Mouse (Mus musculus) liver, embryonic 12.5 days (tissue): Measurements from ENCODE around the gene Hist1h2bk. TPM values are rescaled to one million over a fixed set of nuclear protein-coding genes. Genes with fewer than 3 reads are reported as not detected.

ENCODE experiments used
- ATAC-seq: fragments of 200-750 bp; cut with Nextera tagmentation; 2 replicates; pipeline ENCODE4 v1.8.0; 2017; ENCODE audit warnings: moderate number of reproducible peaks, mild to moderate bottlenecking, moderate library complexity
- H3K27ac ChIP-seq: fragments of 300-500 bp; sonication (generic); 2 replicates; pipeline ENCODE4 v1.5.1; 2016; ENCODE audit warnings: mild to moderate bottlenecking
- H3K27me3 ChIP-seq: fragments of 300-500 bp; sonication (generic); replicated peaks from 2 replicates; pipeline ENCODE4 v1.6.1; 2016; ENCODE audit warnings: mild to moderate bottlenecking, moderate library complexity
- H3K36me3 ChIP-seq: fragments of 300-500 bp; sonication (generic); 2 replicates; pipeline ENCODE4 v1.6.1; 2016; ENCODE audit warnings: mild to moderate bottlenecking, moderate library complexity
- H3K4me1 ChIP-seq: fragments of 300-500 bp; sonication (generic); 2 replicates; pipeline ENCODE4 v1.6.1; 2016
- H3K4me2 ChIP-seq: fragments of 300-500 bp; sonication (generic); 2 replicates; pipeline ENCODE4 v1.6.1; 2016; ENCODE audit warnings: mild to moderate bottlenecking, moderate library complexity
- H3K4me3 ChIP-seq: fragments of 300-500 bp; sonication (generic); 2 replicates; pipeline ENCODE4 v1.5.1; 2016; ENCODE audit warnings: mild to moderate bottlenecking, moderate library complexity
- H3K9ac ChIP-seq: fragments of 300-500 bp; sonication (generic); 2 replicates; pipeline ENCODE4 v1.6.1; 2016; ENCODE audit warnings: mild to moderate bottlenecking, moderate library complexity
- H3K9me3 ChIP-seq: fragments of 300-500 bp; sonication (generic); replicated peaks from 2 replicates; pipeline ENCODE4 v1.6.1; 2016; ENCODE audit warnings: mild to moderate bottlenecking, moderate library complexity
- WGBS: fragments of 180-500 bp; shearing (Covaris S2); methylation state at CpG from one replicate; pipeline ENCODE4 v1.1.7; 2016; ENCODE audit not compliant: insufficient replicate concordance; 5-methylcytosine and 5-hydroxymethylcytosine counted together
- polyA plus RNA-seq: library from polyadenylated mRNA; unstranded; fragments of >200 nt; fragmentation: Nextera tagmentation; extraction: Ambion mirVana; gene quantifications from 2 replicates; pipeline ENCODE4 v1.2.1, GENCODE M21; 2016

Gene Hist1h2bk
- polyA plus RNA-seq, 1 experiment from 2014 or later = 4.8 TPM

DNA sequence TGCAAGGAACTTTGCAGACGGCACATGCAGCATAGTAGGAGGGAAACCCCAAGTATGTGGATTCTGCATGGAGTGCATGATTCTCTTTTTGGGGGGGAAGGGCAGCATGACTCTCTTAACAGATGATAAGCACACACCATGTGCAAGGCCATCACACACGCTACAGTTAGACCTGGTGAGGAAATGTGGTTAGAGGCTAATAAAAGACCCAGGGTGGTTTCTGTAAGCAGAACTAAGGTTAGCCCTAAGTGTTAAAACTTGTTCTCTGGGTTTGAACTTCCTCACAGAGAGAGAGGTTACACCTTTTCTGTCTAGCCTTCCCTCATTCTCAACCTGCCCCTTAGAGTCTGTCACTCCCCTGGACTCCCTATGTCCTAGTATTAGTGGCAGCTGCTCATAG is 34.3 kb upstream of the Hist1h2bk start:
- no peak overlapping the region for H3K4me2 ChIP-seq
- peaks cover 28% of the 10 kb centered on the region for H3K4me1 ChIP-seq
- no peak overlapping the region for H3K9ac ChIP-seq
- peaks cover 99% of the 10 kb centered on the region for H3K27me3 ChIP-seq
- H3K4me3 ChIP-seq = no peak overlapping the region
- no peaks in the 10 kb centered on the region for H3K36me3 ChIP-seq
- no peak for ATAC-seq
- WGBS = 26% methylated on average over 2 of the region's 2 CpGs
- no peak overlapping the region for H3K27ac ChIP-seq
- no peaks in the 10 kb centered on the region for H3K9me3 ChIP-seq

DNA sequence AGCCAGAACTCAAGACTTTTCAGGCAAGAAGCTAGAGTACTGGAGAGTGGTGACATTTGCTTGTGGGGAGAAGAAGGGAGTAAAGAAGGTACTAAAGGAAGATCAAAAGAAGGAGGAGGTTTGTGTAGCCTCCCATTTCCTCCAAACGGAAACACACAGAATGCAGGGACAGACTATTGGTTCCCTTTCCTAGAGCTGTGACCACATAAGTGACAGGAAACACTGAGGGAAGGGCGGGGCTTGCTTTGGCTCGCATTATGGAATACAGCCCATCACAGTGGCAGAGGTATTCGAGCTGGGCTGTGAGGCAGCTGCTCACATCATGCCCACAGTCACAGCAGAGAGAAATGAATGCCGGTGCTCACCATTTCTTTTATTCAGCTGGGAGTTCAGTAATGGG is 33.8 kb upstream of the Hist1h2bk start:
- WGBS = 5% methylated on average over 5 of the region's 5 CpGs
- H3K9ac ChIP-seq = no peak overlapping the region
- no peaks in the 10 kb centered on the region for H3K36me3 ChIP-seq
- no peak for ATAC-seq
- H3K4me3 ChIP-seq = no peak overlapping the region
- H3K9me3 ChIP-seq = no peaks in the 10 kb centered on the region
- peaks cover 99% of the 10 kb centered on the region for H3K27me3 ChIP-seq
- peaks cover 28% of the 10 kb centered on the region for H3K4me1 ChIP-seq
- no peak overlapping the region for H3K27ac ChIP-seq
- no peak overlapping the region for H3K4me2 ChIP-seq

DNA sequence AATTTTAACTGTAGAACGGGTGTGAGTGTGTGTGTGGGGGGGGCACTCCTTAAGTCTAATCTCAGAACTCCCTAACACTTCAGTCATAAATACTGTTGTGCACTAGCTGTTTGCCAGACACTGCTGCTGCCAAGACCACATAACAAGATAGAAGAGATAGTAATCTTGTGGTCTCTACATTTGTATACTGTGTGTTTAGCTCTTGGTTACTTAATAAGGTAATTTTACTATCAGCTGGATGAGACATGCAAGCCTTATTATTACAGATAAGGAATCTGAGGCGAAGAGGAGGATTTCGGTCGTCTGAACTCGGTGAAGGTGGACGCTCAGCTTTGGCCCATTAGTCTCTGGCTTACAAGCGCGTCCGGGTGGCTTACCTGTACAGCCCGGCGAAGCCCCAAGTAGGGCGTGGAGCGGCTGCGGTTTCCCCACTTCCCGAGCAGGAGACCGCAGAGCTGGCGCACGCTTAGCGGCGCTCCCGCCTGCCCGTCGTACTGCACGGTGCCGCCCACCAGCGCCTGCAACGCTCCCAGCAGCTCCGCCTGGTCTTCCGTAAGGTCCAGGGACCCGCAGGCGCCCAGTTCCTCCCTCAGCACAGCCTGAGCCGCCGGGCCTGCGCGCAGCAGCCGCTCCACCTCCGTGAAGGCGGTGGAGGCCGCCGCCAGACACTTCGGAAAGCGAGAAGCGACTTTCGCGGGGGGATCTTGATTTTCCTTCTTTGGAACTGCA is 29.9 kb upstream of the Hist1h2bk start:
- Histone ChIP-seq H3K27ac (no peak overlapping the region), H3K4me1 (peaks cover 24% of the 10 kb centered on the region), H3K4me2 (peak overlapping the region; percentile 88), H3K9me3 (no peaks in the 10 kb centered on the region), H3K4me3 (peak overlapping the region; percentile 64), H3K27me3 (peaks cover 100% of the 10 kb centered on the region), H3K36me3 (no peaks in the 10 kb centered on the region), H3K9ac (peak overlapping the region; percentile 55)
- WGBS = under 1% methylated on average over 44 of the region's 45 CpGs
- ATAC-seq = peak; percentile 76

- Histone ChIP-seq H3K27me3 (peaks cover 99% of the 10 kb centered on the region), H3K9ac (peak overlapping the region; percentile 55), H3K4me3 (peak overlapping the region; percentile 64), H3K9me3 (no peaks in the 10 kb centered on the region), H3K4me2 (peak overlapping the region; percentile 88), H3K27ac (no peak overlapping the region), H3K4me1 (peaks cover 24% of the 10 kb centered on the region), H3K36me3 (no peaks in the 10 kb centered on the region)
- ATAC-seq = peak; percentile 81
- 1% methylated on average over 38 of the region's 38 CpGs for WGBS
Observed at GRCm38 (mm10) chr13:22006334-22007120, 29.1 kb upstream of the Hist1h2bk start.

DNA sequence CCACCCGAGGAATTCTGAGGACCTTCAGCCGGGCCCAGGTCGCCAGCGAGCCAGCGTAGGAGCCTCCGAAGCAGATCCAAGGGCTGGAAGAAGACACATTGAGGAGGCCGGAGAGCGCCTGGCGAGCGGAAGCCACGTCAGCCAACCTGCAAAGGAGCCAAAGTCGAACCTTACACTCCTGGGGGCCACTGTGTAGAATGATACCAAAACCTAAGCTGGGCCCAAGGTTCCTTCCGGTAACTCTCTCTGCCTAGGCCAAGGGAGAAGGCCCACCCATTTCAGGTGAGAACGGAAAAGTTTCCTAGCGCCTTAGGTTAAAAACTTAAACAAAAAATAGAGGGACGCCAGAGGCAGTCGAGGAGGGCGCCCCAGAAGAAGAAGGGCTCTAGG is 28.6 kb upstream of the Hist1h2bk start:
- Histone ChIP-seq H3K4me1 (peaks cover 24% of the 10 kb centered on the region), H3K27me3 (peaks cover 97% of the 10 kb centered on the region), H3K4me2 (peak overlapping the region; percentile 88), H3K36me3 (no peaks in the 10 kb centered on the region), H3K4me3 (peak overlapping the region; percentile 64), H3K9ac (peak overlapping the region; percentile 55; the same call in 1 of the 2 replicates), H3K27ac (no peak overlapping the region), H3K9me3 (no peaks in the 10 kb centered on the region)
- 7% methylated on average over 18 of the region's 18 CpGs for whole genome bisulfite sequencing
- ATAC-seq = 0 out of 2 replicates have a peak, but pooled peaks have one; percentile 1

GRCm38 (mm10) chr13:22007872-22008271 is 27.8 kb upstream of the Hist1h2bk start:
- H3K9me3 ChIP-seq = no peaks in the 10 kb centered on the region
- no peak overlapping the region for H3K4me3 ChIP-seq
- no peak overlapping the region for H3K27ac ChIP-seq
- H3K9ac ChIP-seq = no peak overlapping the region
- H3K36me3 ChIP-seq = no peaks in the 10 kb centered on the region
- no peak overlapping the region for H3K4me2 ChIP-seq
- WGBS = 49% methylated on average over 7 of the region's 7 CpGs
- H3K27me3 ChIP-seq = peaks cover 97% of the 10 kb centered on the region
- H3K4me1 ChIP-seq = peaks cover 24% of the 10 kb centered on the region
- no peak for ATAC-seq

GRCm38 (mm10) chr13:22008707-22009106 is 27.0 kb upstream of the Hist1h2bk start:
- ATAC-seq = no peak
- no peak overlapping the region for H3K27ac ChIP-seq
- WGBS = 63% methylated on average over 3 of the region's 3 CpGs
- no peaks in the 10 kb centered on the region for H3K9me3 ChIP-seq
- no peaks in the 10 kb centered on the region for H3K36me3 ChIP-seq
- H3K4me2 ChIP-seq = no peak overlapping the region
- H3K27me3 ChIP-seq = peaks cover 95% of the 10 kb centered on the region
- no peak overlapping the region for H3K4me3 ChIP-seq
- no peak overlapping the region for H3K9ac ChIP-seq
- peaks cover 26% of the 10 kb centered on the region for H3K4me1 ChIP-seq

GRCm38 (mm10) chr13:22009642-22010041 is 26.0 kb upstream of the Hist1h2bk start, which contains the start of gene Prss16:
Gene Prss16, minus strand, starts transcription at chr13:22009742.
- no peaks in the 10 kb centered on the region for H3K36me3 ChIP-seq
- no peak for ATAC-seq
- no peaks in the 10 kb centered on the region for H3K9me3 ChIP-seq
- H3K4me2 ChIP-seq = no peak within 1 kb of the TSS
- no peak within 1 kb of the TSS for H3K9ac ChIP-seq
- H3K4me1 ChIP-seq = peaks cover 35% of the 10 kb centered on the region
- no peak within 1 kb of the TSS for H3K4me3 ChIP-seq
- peaks cover 95% of the 10 kb centered on the region for H3K27me3 ChIP-seq
- WGBS = 25% methylated on average over 7 of the region's 7 CpGs
- H3K27ac ChIP-seq = no peak within 1 kb of the TSS

DNA sequence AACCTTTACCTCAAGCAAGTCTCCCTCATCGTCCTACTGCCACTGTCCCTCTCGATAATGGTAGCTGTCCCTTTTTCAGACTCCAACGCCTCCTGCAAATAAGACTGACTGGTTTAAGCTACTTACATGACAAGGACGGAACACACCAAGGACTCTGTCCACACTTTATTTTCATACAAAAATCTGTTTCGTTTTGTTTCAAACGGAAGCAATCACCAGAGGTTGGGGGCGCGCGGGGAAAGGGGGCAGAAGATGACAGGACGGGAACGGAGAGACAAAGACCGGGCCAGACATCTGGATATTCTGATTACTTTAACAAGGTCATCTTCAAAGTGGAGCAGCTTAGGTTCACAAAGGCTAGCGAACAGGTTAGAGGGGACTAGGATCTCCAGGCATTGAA is 22.0 kb upstream of the Hist1h2bk start:
- H3K9me3 ChIP-seq = no peaks in the 10 kb centered on the region
- peak overlapping the region; percentile 60 for H3K4me2 ChIP-seq
- no peak for ATAC-seq
- peaks cover 26% of the 10 kb centered on the region for H3K4me1 ChIP-seq
- H3K27me3 ChIP-seq = peaks cover 62% of the 10 kb centered on the region
- 19% methylated on average over 13 of the region's 13 CpGs for WGBS
- H3K9ac ChIP-seq = 0 out of 2 replicates have a peak overlapping the region, but pooled peaks have one; percentile 25
- H3K27ac ChIP-seq = no peak overlapping the region
- peak overlapping the region; percentile 42 for H3K4me3 ChIP-seq
- no peaks in the 10 kb centered on the region for H3K36me3 ChIP-seq

DNA sequence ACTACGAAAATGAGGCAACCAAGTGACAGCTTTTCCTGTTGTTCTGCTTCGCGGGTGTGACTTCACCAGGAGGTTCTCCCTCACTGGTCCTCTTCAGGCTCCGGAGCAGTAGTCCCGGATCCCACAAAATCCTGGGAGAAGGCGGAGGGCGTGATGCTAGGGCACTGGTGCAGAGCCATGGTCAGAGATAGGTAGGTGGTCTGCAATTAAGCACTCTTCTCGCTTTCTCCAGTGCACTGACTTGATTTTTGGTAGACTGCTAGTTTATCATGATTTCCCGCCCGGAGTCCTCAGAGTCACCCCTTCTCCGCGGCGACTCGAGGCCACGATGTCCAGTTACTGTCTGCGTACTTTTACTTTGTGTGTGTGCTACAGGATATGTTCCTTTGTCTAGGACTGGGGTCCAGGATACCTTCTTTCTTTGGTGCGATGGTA is 21.2 kb upstream of the Hist1h2bk start:
- Histone ChIP-seq H3K9me3 (no peaks in the 10 kb centered on the region), H3K36me3 (no peaks in the 10 kb centered on the region), H3K9ac (peak overlapping the region; percentile 15; the same call in 1 of the 2 replicates), H3K27ac (no peak overlapping the region), H3K4me1 (peaks cover 27% of the 10 kb centered on the region), H3K4me2 (peak overlapping the region; percentile 60), H3K27me3 (peaks cover 55% of the 10 kb centered on the region), H3K4me3 (peak overlapping the region; percentile 42)
- no peak for ATAC-seq
- WGBS = 9% methylated on average over 17 of the region's 17 CpGs

DNA sequence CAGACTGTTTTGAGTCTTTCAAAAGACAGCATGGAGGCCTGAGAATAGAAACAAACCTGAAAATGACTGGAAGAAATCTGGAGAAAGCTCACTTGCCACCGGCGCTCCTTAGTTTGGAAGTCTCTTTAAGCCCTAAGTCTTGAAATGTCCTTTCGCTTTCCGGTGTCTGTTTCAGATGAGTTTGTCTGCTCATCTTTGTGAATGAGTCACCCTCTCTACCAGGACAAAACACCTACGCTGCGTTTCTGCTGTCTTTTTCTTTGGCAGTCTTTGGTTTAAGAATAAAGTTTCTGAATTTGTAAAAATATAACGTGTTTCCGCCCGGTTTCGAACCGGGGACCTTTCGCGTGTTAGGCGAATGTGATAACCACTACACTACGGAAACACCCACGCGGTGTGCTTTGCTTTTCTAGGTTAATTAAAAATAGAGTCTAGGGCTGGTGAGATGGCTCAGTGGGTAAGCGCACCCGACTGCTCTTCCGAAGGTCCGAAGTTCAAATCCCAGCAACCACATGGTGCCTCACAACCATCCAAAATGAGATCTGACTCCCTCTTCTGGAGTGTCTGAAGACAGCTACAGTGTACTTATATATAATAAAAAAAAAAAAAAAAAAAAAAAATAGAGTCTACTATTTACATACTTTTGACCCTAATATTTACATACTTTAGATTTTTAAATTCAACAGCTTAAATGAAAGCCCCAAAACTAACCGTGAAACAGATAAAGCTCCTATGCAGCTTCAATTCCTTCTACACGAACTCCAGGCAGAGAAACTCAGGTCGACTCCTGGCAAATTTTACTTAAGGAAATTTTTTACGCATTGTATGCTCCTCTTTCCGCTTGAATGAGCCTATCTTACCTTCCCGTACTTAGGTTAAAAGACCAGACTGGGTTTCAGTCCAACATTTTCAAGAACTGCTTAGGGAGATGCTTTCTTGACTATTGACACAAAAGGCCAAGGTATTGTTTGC is 19.9 kb upstream of the Hist1h2bk start:
- Histone ChIP-seq H3K27ac (no peak overlapping the region), H3K9ac (peak overlapping the region; percentile 19; the same call in 1 of the 2 replicates), H3K27me3 (peaks cover 41% of the 10 kb centered on the region), H3K4me2 (peak overlapping the region; percentile 60), H3K36me3 (no peaks in the 10 kb centered on the region), H3K9me3 (no peaks in the 10 kb centered on the region), H3K4me1 (peaks cover 33% of the 10 kb centered on the region), H3K4me3 (peak overlapping the region; percentile 42)
- 11% methylated on average over 27 of the region's 27 CpGs for WGBS
- peak; percentile 83 for ATAC-seq
